Mouse (Mus musculus) thymus, adult 2 months (tissue): ENCODE data around the gene Pds5a.

Source experiments
- CTCF ChIP-seq: fragments of 200-500 bp; IDR thresholded peaks from 2 replicates; pipeline ENCODE4 v1.5.1; 2012; ENCODE audit warnings: mild to moderate bottlenecking, control low read depth, low read length, moderate library complexity, borderline replicate concordance; ENCODE audit not compliant: control insufficient read depth, poor library complexity, insufficient read depth; ENCODE audit errors: extremely low read depth
- POLR2A ChIP-seq: fragments of 200-500 bp; IDR thresholded peaks from 2 replicates; pipeline ENCODE4 v1.6.1; 2012; ENCODE audit warnings: mild to moderate bottlenecking, low read length, control low read depth, moderate library complexity; ENCODE audit not compliant: control insufficient read depth, poor library complexity, insufficient read depth; ENCODE audit errors: extremely low read depth

DNA sequence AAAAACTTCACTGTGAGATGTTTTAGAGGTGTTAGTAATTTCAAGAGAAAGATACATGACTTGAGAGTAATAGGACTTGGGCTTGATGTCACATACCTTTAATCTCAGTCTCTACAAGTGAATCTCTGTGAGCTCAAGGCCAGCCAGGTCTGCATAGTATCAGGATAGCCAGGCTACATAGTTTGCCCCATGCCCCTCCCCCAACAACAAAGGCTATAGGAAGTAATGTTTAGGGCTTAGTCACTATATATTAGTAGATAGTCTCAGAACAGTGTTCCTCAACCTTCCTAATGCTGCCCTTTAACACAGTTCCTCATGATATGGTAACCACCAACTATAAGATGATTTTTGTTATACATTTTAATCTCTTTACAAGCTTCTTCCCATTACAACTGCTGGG lies 141.0 kb downstream of the Pds5a start:
- no peak for TF ChIP-seq CTCF
- no peak for TF ChIP-seq POLR2A
